Mouse (Mus musculus) CH12.LX (cell line): ENCODE data around the gene Wnt9b. TPM values are rescaled to one million over a fixed set of nuclear protein-coding genes. Genes with fewer than 3 reads are reported as not detected.

ENCODE experiments used
- DNase-seq: peaks from one replicate; pipeline ENCODE4 v3.0.0-alpha.2; 2013; ENCODE audit errors: extremely low read depth
- H3K27ac ChIP-seq: 2 replicates; pipeline ENCODE4 v1.5.1; 2012; ENCODE audit warnings: low read depth, mild to moderate bottlenecking, control low read depth, moderate library complexity; ENCODE audit not compliant: insufficient read depth
- H3K27me3 ChIP-seq: replicated peaks from 2 replicates; pipeline ENCODE3; 2012; ENCODE audit warnings: inconsistent platforms
- H3K36me3 ChIP-seq, 2 experiments: replicated peaks in 1 of 2; 2 replicates each; pipeline versions ENCODE3 to v1.6.1; 2012; ENCODE audit warnings: inconsistent platforms in 1 of 2, low read length in 1 of 2, mild to moderate bottlenecking in 1 of 2, mixed read lengths in 1 of 2, moderate library complexity in 1 of 2; ENCODE audit not compliant: control insufficient read depth in 1 of 2, insufficient read depth in 1 of 2
- H3K4me1 ChIP-seq, 2 experiments: 2 replicates each; pipeline ENCODE4 v1.6.1; 2012; ENCODE audit warnings: inconsistent platforms in 1 of 2, moderate library complexity in 1 of 2; ENCODE audit not compliant: insufficient read depth in 2 of 2, control insufficient read depth in 1 of 2
- H3K4me2 ChIP-seq: 2 replicates; pipeline ENCODE4 v1.6.1; 2012; ENCODE audit warnings: low read depth, mild to moderate bottlenecking, control low read depth; ENCODE audit not compliant: poor library complexity, insufficient read depth, severe bottlenecking
- H3K4me3 ChIP-seq, 3 experiments: fragments of 150-350 bp in 1 of 3; sonication (generic) in 1 of 3; replicated peaks in 1 of 3; 2 replicates each; pipeline versions ENCODE3 to v1.5.1; 2011 to 2012; ENCODE audit warnings: low read depth in 2 of 3, low read length in 2 of 3, mild to moderate bottlenecking in 2 of 3, moderate library complexity in 2 of 3, control low read depth in 1 of 3, improper control_type of control experiment in 1 of 3, inconsistent platforms in 1 of 3, mixed read lengths in 1 of 3; ENCODE audit not compliant: poor library complexity in 1 of 3
- H3K79me2 ChIP-seq: replicated peaks from 2 replicates; pipeline ENCODE4 v1.6.1; 2012; ENCODE audit warnings: mild to moderate bottlenecking, moderate library complexity; ENCODE audit not compliant: control insufficient read depth, poor library complexity, insufficient read depth, severe bottlenecking; ENCODE audit errors: extremely low read depth
- H3K9ac ChIP-seq: 2 replicates; pipeline ENCODE4 v1.6.1; 2012; ENCODE audit warnings: low read depth, mild to moderate bottlenecking, control low read depth, moderate library complexity; ENCODE audit not compliant: insufficient read depth
- H3K9me3 ChIP-seq: replicated peaks from 2 replicates; pipeline ENCODE3; 2012; ENCODE audit warnings: low read length, inconsistent platforms, mixed read lengths
- BHLHE40 ChIP-seq: IDR thresholded peaks from 2 replicates; pipeline ENCODE4 v1.6.1; 2011; ENCODE audit warnings: mild to moderate bottlenecking, low read depth, low read length, improper control_type of control experiment
- CHD1 ChIP-seq: IDR thresholded peaks from 2 replicates; pipeline ENCODE4 v1.6.1; 2012; ENCODE audit warnings: low read depth, low read length, improper control_type of control experiment, inconsistent platforms
- E2F4 ChIP-seq: IDR thresholded peaks from 2 replicates; pipeline ENCODE4 v1.6.1; 2011; ENCODE audit warnings: low read depth, low read length, improper control_type of control experiment; ENCODE audit not compliant: insufficient replicate concordance
- ELF1 ChIP-seq: IDR thresholded peaks from 2 replicates; pipeline ENCODE4 v1.6.1; 2014; ENCODE audit warnings: low read depth, mild to moderate bottlenecking, inconsistent platforms, low read length, improper control_type of control experiment
- EP300 ChIP-seq: IDR thresholded peaks from 2 replicates; pipeline ENCODE4 v1.6.1; 2011; ENCODE audit warnings: low read length, improper control_type of control experiment
- ETS1 ChIP-seq: conservative IDR thresholded peaks from 2 replicates; pipeline ENCODE4 v1.6.1; 2012; ENCODE audit warnings: low read depth, mild to moderate bottlenecking, inconsistent platforms, low read length, improper control_type of control experiment, moderate library complexity
- GABPA ChIP-seq: IDR thresholded peaks from 2 replicates; pipeline ENCODE4 v1.6.1; 2012; ENCODE audit warnings: low read depth, low read length, improper control_type of control experiment, inconsistent platforms; ENCODE audit not compliant: insufficient replicate concordance
- IRF4 ChIP-seq: IDR thresholded peaks from 2 replicates; pipeline ENCODE4 v1.6.1; 2014; ENCODE audit warnings: low read depth, mild to moderate bottlenecking, inconsistent platforms, low read length, improper control_type of control experiment
- JUN ChIP-seq: IDR thresholded peaks from 2 replicates; pipeline ENCODE4 v1.6.1; 2011; ENCODE audit warnings: low read depth, mild to moderate bottlenecking, low read length, improper control_type of control experiment, moderate library complexity; ENCODE audit not compliant: insufficient read depth
- KAT2A ChIP-seq: IDR thresholded peaks from 2 replicates; pipeline ENCODE4 v1.6.1; 2012; ENCODE audit warnings: low read length, improper control_type of control experiment, inconsistent platforms; ENCODE audit not compliant: insufficient replicate concordance
- MAFK ChIP-seq: IDR thresholded peaks from 2 replicates; pipeline ENCODE4 v1.6.1; 2011; ENCODE audit warnings: low read length, improper control_type of control experiment; ENCODE audit not compliant: insufficient replicate concordance
- MAZ ChIP-seq: IDR thresholded peaks from 2 replicates; pipeline ENCODE4 v1.6.1; 2012; ENCODE audit warnings: low read depth, mild to moderate bottlenecking, inconsistent platforms, low read length, improper control_type of control experiment, moderate library complexity
- MEF2A ChIP-seq: IDR thresholded peaks from 2 replicates; pipeline ENCODE4 v1.6.1; 2014; ENCODE audit warnings: low read depth, mild to moderate bottlenecking, inconsistent platforms, low read length, improper control_type of control experiment, borderline replicate concordance
- MYC ChIP-seq: IDR thresholded peaks from 2 replicates; pipeline ENCODE4 v1.6.1; 2011; ENCODE audit warnings: low read depth, mild to moderate bottlenecking, improper control_type of control experiment, low read length
- NRF1 ChIP-seq: IDR thresholded peaks from 2 replicates; pipeline ENCODE4 v1.6.1; 2014; ENCODE audit warnings: low read depth, mild to moderate bottlenecking, inconsistent platforms, low read length, improper control_type of control experiment, moderate library complexity
- RCOR1 ChIP-seq: conservative IDR thresholded peaks from 2 replicates; pipeline ENCODE4 v1.6.1; 2012; ENCODE audit warnings: low read depth, mild to moderate bottlenecking, inconsistent platforms, low read length, improper control_type of control experiment
- SIN3A ChIP-seq: IDR thresholded peaks from 2 replicates; pipeline ENCODE4 v1.6.1; 2012; ENCODE audit warnings: low read length, improper control_type of control experiment, inconsistent platforms
- TCF12 ChIP-seq: IDR thresholded peaks from 2 replicates; pipeline ENCODE4 v1.6.1; 2014; ENCODE audit warnings: low read depth, mild to moderate bottlenecking, inconsistent platforms, low read length, improper control_type of control experiment
- USF2 ChIP-seq: conservative IDR thresholded peaks from 2 replicates; pipeline ENCODE4 v1.6.1; 2011; ENCODE audit warnings: low read depth, low read length, improper control_type of control experiment
- ZC3H11A ChIP-seq: IDR thresholded peaks from 2 replicates; pipeline ENCODE4 v1.6.1; 2012; ENCODE audit warnings: low read depth, mild to moderate bottlenecking, inconsistent platforms, low read length, improper control_type of control experiment
- ZMIZ1 ChIP-seq: IDR thresholded peaks from 2 replicates; pipeline ENCODE4 v1.6.1; 2012; ENCODE audit warnings: low read depth, mild to moderate bottlenecking, inconsistent platforms, low read length, improper control_type of control experiment
- ZNF384 ChIP-seq: IDR thresholded peaks from 2 replicates; pipeline ENCODE4 v1.6.1; 2012; ENCODE audit warnings: low read depth, low read length, improper control_type of control experiment, inconsistent platforms
- dilution Hi-C: fragments of 300-500 bp; cut with MboI; formaldehyde crosslinking; loops from 2 replicates; pipeline ENCODE4 v1.14.3; 2020; ENCODE audit warnings: low sequenced_read_pairs; ENCODE audit not compliant: extremely low pct_unique_long_range_greater_than_20kb, extremely low pct_ligation_motif_present
- in situ Hi-C: fragments of 300-500 bp; cut with MboI; formaldehyde crosslinking; loops from 3 replicates; pipeline ENCODE4 v1.14.3; 2019; ENCODE audit warnings: low sequenced_read_pairs, low pct_ligation_motif_present, low pct_unique_long_range_greater_than_20kb, mixed read lengths
- polyA plus RNA-seq: library from polyadenylated mRNA; unstranded; fragments of >175 nt; gene quantifications from 2 replicates; pipeline ENCODE4 v1.2.1, GENCODE M21; 2012; ENCODE audit warnings: low read depth; ENCODE audit not compliant: insufficient read length
- total RNA-seq, 2 experiments: library from RNA; depleted of rRNA; stranded (reverse); fragments of 300-350 nt in 1 of 2; fragments of >200 nt in 1 of 2; gene quantifications; 2 replicates each; pipeline ENCODE4 v1.2.3; 2012 to 2014

Gene Wnt9b
- total and polyA plus RNA-seq, 3 experiments: not detected

- peak; percentile 61; the same call in 1 of the 2 replicates for TF ChIP-seq MEF2A
Measured at GRCm38 (mm10) chr11:103771160-103771817, 21.7 kb upstream of the Wnt9b start (continued).

GRCm38 (mm10) chr11:103765556-103766011, 16.0 kb upstream of the Wnt9b start:
- dilution Hi-C loops (no loop called here), in situ Hi-C loops (loop anchor here (5.0 kb wide), 1 partner anchor 432 kb away; no protein-coding TSS in a partner anchor)
- Histone ChIP-seq H3K4me2 (no peak overlapping the region), H3K27ac (no peak overlapping the region), H3K9me3 (peaks cover 4% of the 10 kb centered on the region), H3K79me2 (no peaks in the 10 kb centered on the region), H3K4me1 (peaks cover 9 to 34% of the 10 kb centered on the region in 2 experiments), H3K4me3 (no peak overlapping the region), H3K36me3 (no peaks in the 10 kb centered on the region), H3K27me3 (peaks cover 38% of the 10 kb centered on the region), H3K9ac (no peak overlapping the region)
- no peak for DNase-seq
- TF ChIP-seq USF2 (no peak), MEF2A (no peak), RCOR1 (no peak), IRF4 (no peak), TCF12 (no peak), GABPA (no peak), MAFK (no peak), ETS1 (no peak), NRF1 (no peak), KAT2A (no peak), CHD1 (no peak), MAZ (no peak), E2F4 (no peak), ZMIZ1 (no peak)

GRCm38 (mm10) chr11:103764601-103765000, 15.0 kb upstream of the Wnt9b start:
- Histone ChIP-seq H3K4me1 (peaks cover 9 to 31% of the 10 kb centered on the region in 2 experiments), H3K36me3 (no peaks in the 10 kb centered on the region), H3K9ac (no peak overlapping the region), H3K4me2 (no peak overlapping the region), H3K79me2 (no peaks in the 10 kb centered on the region), H3K4me3 (no peak overlapping the region), H3K27ac (no peak overlapping the region), H3K27me3 (peaks cover 35% of the 10 kb centered on the region), H3K9me3 (peaks cover 9% of the 10 kb centered on the region)
- DNase-seq: peak; percentile 60
- in situ Hi-C loops (no loop called here), dilution Hi-C loops (no loop called here)
- no peak for TF ChIP-seq ELF1
- TF ChIP-seq IRF4: peak; percentile 71
- TF ChIP-seq MEF2A: peak; percentile 29; the same call in 1 of the 2 replicates
- TF ChIP-seq ETS1: peak; percentile 95
- TF ChIP-seq KAT2A: 0 out of 2 replicates have a peak, but pooled peaks have one; percentile 53
- TF ChIP-seq JUN: no peak
- TF ChIP-seq MYC: no peak
- peak; percentile 49; the same call in 1 of the 2 replicates for TF ChIP-seq EP300
- TF ChIP-seq ZC3H11A: no peak
- peak; percentile 36; the same call in 1 of the 2 replicates for TF ChIP-seq BHLHE40
- TF ChIP-seq SIN3A: peak; percentile 87; the same call in 1 of the 2 replicates
- TF ChIP-seq TCF12: peak; percentile 86; the same call in 1 of the 2 replicates
- no peak for TF ChIP-seq NRF1
- TF ChIP-seq ZNF384: no peak
